Mouse (Mus musculus) gonadal fat pad, adult 2 months (tissue): ENCODE data around the gene Pik3r2. TPM values are rescaled to one million over a fixed set of nuclear protein-coding genes. Genes with fewer than 3 reads are reported as not detected.
A peak's percentile ranks its signal among the peaks of the same experiment; 100 is the strongest.

Experiments used
- DNase-seq: peaks from one replicate; pipeline ENCODE4 v3.0.0-alpha.2; 2012; ENCODE audit warnings: low read depth
- polyA plus RNA-seq: library from polyadenylated mRNA; depleted of rRNA; stranded (reverse); fragments of >200 nt; gene quantifications from 2 replicates; pipeline ENCODE4 v1.2.3, GENCODE M21; 2012

Gene Pik3r2
- polyA plus RNA-seq, 1 experiment: 92.1 TPM

- DNase-seq: no peak
These were observed 18.8 kb downstream of the Pik3r2 start for GRCm38 (mm10) chr8:70757523-70758307.

GRCm38 (mm10) chr8:70756476-70757040 is 20.0 kb downstream of the Pik3r2 start:
- no peak for DNase-seq

DNA sequence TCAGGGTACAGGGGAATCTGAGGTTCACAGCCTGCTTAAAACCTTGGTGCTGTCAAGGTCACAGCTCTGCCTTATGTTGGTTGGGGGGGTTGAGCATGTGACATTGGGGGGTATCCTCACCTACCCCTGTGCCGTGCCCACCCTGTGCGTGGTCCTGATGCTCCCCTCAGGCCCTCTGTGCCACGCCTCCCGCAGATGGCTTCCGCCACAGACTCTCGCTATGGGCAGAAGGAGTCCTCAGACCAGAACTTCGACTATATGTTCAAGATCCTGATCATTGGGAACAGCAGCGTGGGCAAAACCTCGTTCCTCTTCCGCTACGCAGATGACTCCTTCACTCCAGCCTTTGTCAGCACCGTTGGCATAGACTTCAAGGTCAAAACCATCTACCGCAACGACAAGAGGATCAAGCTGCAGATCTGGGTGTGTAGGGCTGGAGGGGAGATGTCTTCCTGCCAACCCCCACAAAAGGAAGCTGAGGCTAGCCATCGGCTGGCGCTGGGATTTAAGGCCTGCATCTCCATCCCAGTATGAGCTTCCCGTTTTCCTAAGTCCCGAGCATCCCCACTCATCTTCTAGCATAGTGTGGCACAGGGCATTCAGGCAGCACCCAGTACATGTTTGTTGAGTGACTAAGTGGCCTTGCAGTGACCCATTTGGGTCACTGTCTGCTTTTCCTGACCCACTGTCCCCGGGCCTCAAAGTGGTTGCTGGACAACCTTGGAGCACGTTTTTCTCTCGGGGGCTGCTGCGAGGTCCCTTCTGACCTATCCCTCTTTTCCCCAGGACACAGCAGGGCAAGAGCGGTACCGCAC is 20.6 kb downstream of the Pik3r2 start:
- no peak for DNase-seq

DNA sequence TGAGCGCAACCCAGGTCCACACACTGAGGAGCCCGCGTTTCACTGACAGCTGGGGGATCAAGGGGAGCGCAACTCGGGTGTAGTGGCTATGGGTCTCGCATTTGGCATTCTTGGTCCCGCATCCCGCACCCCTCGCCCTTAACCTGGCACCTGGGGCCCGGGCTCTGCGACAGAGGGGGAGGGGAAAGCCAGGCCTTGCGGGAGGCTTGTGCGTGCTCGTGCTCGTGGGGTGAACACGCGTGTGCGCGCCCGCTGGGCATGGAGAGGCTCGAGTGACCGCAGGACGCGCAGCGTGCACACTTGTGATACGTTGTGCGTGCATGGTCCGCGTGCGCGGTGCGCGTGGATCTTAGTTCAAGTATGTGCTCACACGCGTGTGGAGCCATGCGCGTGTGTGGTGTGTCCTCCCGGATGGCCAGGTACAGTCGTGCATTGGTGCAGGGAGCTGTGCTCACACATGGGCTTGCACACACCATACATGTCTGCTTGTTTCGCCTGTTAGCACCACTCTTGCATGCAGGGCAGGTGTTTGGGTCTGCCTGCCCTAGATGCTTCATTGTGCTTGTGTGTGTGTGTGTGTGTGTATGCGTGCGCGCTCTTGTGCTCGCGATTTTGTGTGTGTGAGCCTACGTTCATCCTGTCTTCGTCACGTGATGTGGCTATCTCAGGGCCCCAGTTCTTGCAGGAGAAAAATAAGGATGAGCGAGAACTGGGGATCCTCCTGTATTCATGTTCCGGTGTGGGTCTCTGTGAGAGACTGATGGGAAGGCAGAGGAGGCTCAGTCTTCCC is 21.4 kb downstream of the Pik3r2 start:
- no peak for DNase-seq

- DNase-seq: peak; percentile 92
These were observed 22.3 kb downstream of the Pik3r2 start, which contains the start of gene Rab3a for GRCm38 (mm10) chr8:70754043-70754870. Gene Rab3a, plus strand, starts transcription at chr8:70754679.

DNA sequence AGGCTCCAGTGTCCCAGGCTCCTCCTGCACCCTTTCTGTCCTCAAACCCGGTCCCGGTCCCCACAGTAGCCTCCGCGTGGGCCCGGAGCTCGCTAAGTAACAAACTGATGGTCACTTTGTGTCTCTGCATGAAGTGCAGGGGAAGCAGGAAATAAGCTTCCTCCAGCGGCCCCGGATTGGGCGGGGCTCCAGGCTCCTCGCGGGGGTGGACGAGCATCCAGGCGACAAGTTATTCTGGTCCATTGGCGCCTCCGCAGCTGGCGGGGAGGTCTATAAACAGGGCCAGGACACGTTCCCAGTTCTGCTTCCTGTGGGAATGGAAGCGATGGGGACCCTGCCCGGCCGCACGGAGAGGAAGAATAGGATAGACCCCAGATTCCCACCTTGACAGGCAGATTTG is 23.4 kb downstream of the Pik3r2 start:
- no peak for DNase-seq

DNA sequence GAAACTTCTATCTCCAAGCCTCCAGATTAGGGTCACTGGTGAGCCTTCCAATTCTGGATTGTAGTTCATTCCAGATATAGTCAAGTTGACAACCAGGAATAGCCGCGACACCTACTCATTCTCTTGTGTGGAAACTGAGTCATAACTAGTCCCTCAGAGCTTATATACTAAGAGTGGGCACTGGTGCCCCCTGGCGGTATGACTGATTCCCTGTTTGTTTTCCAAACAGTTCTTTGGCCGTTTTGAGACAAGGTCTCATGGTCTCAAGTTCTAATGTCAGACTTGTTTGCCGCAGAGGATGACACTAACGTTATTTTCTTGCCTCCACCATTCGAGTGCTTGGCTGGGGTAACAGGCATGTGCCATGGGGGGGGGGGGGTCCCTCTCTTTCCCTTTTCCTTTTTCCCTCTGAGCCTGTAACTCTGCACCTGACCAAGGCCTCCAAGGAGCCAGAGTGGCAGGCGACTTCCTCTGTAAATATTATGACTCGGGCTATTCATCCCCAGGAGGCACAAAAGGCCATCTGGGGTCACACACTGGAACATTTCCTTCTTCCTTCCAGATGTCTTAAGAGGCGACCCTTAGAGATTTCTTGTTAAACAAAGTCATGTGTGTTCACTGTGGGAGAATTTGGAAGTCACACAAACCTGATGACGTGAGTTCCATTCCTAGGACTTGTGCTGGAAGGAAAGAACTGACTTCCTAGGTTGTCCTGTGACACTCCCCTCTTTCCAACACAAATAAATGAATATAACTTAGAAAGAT is 24.3 kb downstream of the Pik3r2 start:
- no peak for DNase-seq

- no peak for DNase-seq
These were observed 26.3 kb downstream of the Pik3r2 start for GRCm38 (mm10) chr8:70750128-70750680.

GRCm38 (mm10) chr8:70749097-70749674 is 27.3 kb downstream of the Pik3r2 start:
- DNase-seq: no peak

- no peak for DNase-seq
These were observed 28.0 kb downstream of the Pik3r2 start for GRCm38 (mm10) chr8:70748246-70749096.

DNA sequence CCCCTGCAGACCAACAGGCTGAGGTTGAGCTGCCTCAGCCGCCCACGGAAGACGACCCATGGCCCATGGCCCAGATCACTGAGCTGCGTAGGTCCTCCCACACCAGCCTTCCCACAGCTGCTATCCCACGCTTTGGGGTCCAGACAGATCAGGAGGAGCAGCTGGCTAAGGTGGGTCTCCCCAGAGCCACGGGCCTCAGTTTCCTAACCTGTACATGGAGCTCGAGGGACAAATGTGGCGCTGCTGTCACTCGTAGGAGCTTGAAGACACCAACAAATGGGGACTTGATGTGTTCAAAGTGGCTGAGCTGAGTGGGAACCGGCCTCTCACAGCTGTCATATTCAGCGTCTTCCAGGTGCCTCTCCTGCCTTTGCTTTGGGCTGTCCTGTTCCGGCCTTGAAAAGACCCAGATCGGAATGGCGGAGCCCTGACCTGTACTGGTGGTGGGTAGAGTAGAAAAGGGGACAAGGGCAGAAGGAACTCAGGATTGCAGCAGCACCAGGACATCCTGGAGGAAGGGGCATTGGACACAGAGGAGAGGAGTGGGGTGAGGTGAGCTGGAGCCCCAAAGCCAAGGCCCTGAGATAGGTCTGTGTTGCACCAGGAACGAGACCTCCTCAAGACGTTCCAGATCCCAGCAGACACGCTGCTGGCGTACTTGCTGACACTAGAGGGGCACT is 29.2 kb downstream of the Pik3r2 start:
- no peak for DNase-seq

GRCm38 (mm10) chr8:70746676-70747075 is 29.8 kb downstream of the Pik3r2 start:
- no peak for DNase-seq

DNA sequence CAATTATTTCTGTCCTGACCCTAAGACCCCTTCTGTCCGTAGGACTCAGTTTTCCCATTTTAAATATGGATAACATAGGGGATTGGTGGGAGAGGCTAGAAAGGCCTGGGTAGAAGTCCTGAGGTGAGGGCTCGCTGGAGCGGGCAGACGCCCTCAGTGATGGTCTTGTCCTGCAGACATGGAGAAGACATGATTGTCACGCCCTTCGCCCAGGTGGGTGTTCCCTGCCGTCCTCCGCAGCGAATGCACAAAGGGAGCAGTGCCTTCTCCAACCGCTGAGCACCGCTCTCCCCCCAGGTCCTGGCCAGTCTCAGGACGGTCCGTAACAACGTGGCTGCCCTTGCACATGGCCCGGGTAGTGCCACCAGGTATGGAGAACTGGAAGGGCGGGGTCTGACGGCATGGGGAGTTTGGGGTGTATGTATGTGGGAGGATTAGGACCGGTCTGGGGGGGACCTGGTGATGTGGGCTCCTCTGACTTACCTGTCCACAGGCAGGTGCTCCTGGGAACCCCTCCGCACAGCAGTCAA is 30.8 kb downstream of the Pik3r2 start:
- no peak for DNase-seq

GRCm38 (mm10) chr8:70744806-70745205 is 31.7 kb downstream of the Pik3r2 start:
- DNase-seq: no peak

- DNase-seq: no peak
These were observed 32.6 kb downstream of the Pik3r2 start for GRCm38 (mm10) chr8:70743656-70744590.

GRCm38 (mm10) chr8:70742981-70743655 is 33.4 kb downstream of the Pik3r2 start:
- no peak for DNase-seq
